Mouse (Mus musculus): ENCODE results near the gene Sertad1. TPM values are rescaled to one million over a fixed set of nuclear protein-coding genes. Genes with fewer than 3 reads are reported as not detected.
A peak's percentile ranks its signal among the peaks of the same experiment; 100 is the strongest.

Gene Sertad1
- polyA plus RNA-seq, 1 experiment from 2014 or later = 28.2 TPM

GRCm38 (mm10) chr7:27452206-27452770 is 34.4 kb upstream of the Sertad1 start:
- Histone ChIP-seq H3K9me3 (replicated peaks) (no peaks in the 10 kb centered on the region), H3K4me2 (peak overlapping the region; percentile 77), H3K4me1 (replicated peaks) (peaks cover 82% of the 10 kb centered on the region), H3K4me3 (replicated peaks) (peak overlapping the region; percentile 80), H3K27me3 (peaks cover 2% of the 10 kb centered on the region), H3K27ac (replicated peaks) (peak overlapping the region; percentile 86), H3K9ac (peak overlapping the region; percentile 41), H3K36me3 (replicated peaks) (peaks cover 74% of the 10 kb centered on the region)
- ATAC-seq (ENCODE audit: insufficient read depth) = no peak
- WGBS (ENCODE audit: insufficient replicate concordance) = 62% methylated on average over 13 of the region's 13 CpGs

- Histone ChIP-seq H3K36me3 (replicated peaks) (peaks cover 96% of the 10 kb centered on the region), H3K27me3 (no peaks in the 10 kb centered on the region), H3K4me1 (replicated peaks) (peaks cover 96% of the 10 kb centered on the region), H3K4me3 (replicated peaks) (peak overlapping the region; percentile 35), H3K27ac (replicated peaks) (peak overlapping the region; percentile 86), H3K4me2 (peak overlapping the region; percentile 77), H3K9ac (0 out of 2 replicates have a peak overlapping the region, but pooled peaks have one; percentile 16), H3K9me3 (replicated peaks) (no peaks in the 10 kb centered on the region)
- 21% methylated on average over 10 of the region's 10 CpGs for WGBS (ENCODE audit: insufficient replicate concordance)
- peak; percentile 62 for ATAC-seq (ENCODE audit: insufficient read depth)
These were observed 32.1 kb upstream of the Sertad1 start for GRCm38 (mm10) chr7:27454461-27455121.

GRCm38 (mm10) chr7:27455273-27455672 is 31.4 kb upstream of the Sertad1 start:
- Histone ChIP-seq H3K9ac (no peak overlapping the region), H3K4me1 (replicated peaks) (peaks cover 96% of the 10 kb centered on the region), H3K27ac (replicated peaks) (peak overlapping the region; percentile 86), H3K27me3 (no peaks in the 10 kb centered on the region), H3K4me2 (no peak overlapping the region; the same call in 1 of the 2 replicates), H3K4me3 (replicated peaks) (0 out of 2 replicates have a peak overlapping the region, but pooled peaks have one; percentile 35), H3K9me3 (replicated peaks) (no peaks in the 10 kb centered on the region), H3K36me3 (replicated peaks) (peaks cover 96% of the 10 kb centered on the region)
- ATAC-seq (ENCODE audit: insufficient read depth) = no peak
- 75% methylated on average over 3 of the region's 3 CpGs for WGBS (ENCODE audit: insufficient replicate concordance)

GRCm38 (mm10) chr7:27458614-27459013 is 28.1 kb upstream of the Sertad1 start:
- peak overlapping the region; percentile 25 for H3K4me2 ChIP-seq
- peak; percentile 41 for ATAC-seq (ENCODE audit: insufficient read depth)
- peak overlapping the region; percentile 80 for H3K27ac ChIP-seq (replicated peaks)
- H3K36me3 ChIP-seq (replicated peaks) = peaks cover 100% of the 10 kb centered on the region
- H3K27me3 ChIP-seq = no peaks in the 10 kb centered on the region
- 52% methylated on average over 4 of the region's 4 CpGs for WGBS (ENCODE audit: insufficient replicate concordance)
- H3K4me3 ChIP-seq (replicated peaks) = no peak overlapping the region
- no peaks in the 10 kb centered on the region for H3K9me3 ChIP-seq (replicated peaks)
- H3K9ac ChIP-seq = peak overlapping the region; percentile 12; the same call in 1 of the 2 replicates
- H3K4me1 ChIP-seq (replicated peaks) = peaks cover 69% of the 10 kb centered on the region

GRCm38 (mm10) chr7:27459640-27460039 is 27.1 kb upstream of the Sertad1 start:
- H3K4me1 ChIP-seq (replicated peaks) = peaks cover 59% of the 10 kb centered on the region
- ATAC-seq (ENCODE audit: insufficient read depth) = peak; percentile 30
- H3K36me3 ChIP-seq (replicated peaks) = peaks cover 100% of the 10 kb centered on the region
- H3K27ac ChIP-seq (replicated peaks) = peak overlapping the region; percentile 80
- no peaks in the 10 kb centered on the region for H3K27me3 ChIP-seq
- WGBS (ENCODE audit: insufficient replicate concordance) = 28% methylated on average over 5 of the region's 5 CpGs
- no peak overlapping the region for H3K9ac ChIP-seq
- H3K9me3 ChIP-seq (replicated peaks) = no peaks in the 10 kb centered on the region
- no peak overlapping the region for H3K4me3 ChIP-seq (replicated peaks)
- H3K4me2 ChIP-seq = peak overlapping the region; percentile 25; the same call in 1 of the 2 replicates

GRCm38 (mm10) chr7:27460477-27460876 is 26.2 kb upstream of the Sertad1 start:
- Histone ChIP-seq H3K9me3 (replicated peaks) (no peaks in the 10 kb centered on the region), H3K9ac (no peak overlapping the region), H3K4me1 (replicated peaks) (peaks cover 50% of the 10 kb centered on the region), H3K4me2 (no peak overlapping the region), H3K36me3 (replicated peaks) (peaks cover 100% of the 10 kb centered on the region), H3K27me3 (no peaks in the 10 kb centered on the region), H3K4me3 (replicated peaks) (no peak overlapping the region), H3K27ac (replicated peaks) (peak overlapping the region; percentile 80; the same call in 1 of the 2 replicates)
- ATAC-seq (ENCODE audit: insufficient read depth) = no peak
- WGBS (ENCODE audit: insufficient replicate concordance) = 60% methylated on average over 6 of the region's 6 CpGs

- Histone ChIP-seq H3K4me1 (replicated peaks) (peaks cover 12% of the 10 kb centered on the region), H3K4me2 (no peak overlapping the region), H3K36me3 (replicated peaks) (peaks cover 55% of the 10 kb centered on the region), H3K9ac (no peak overlapping the region), H3K4me3 (replicated peaks) (no peak overlapping the region), H3K27ac (replicated peaks) (peak overlapping the region; percentile 49), H3K9me3 (replicated peaks) (no peaks in the 10 kb centered on the region), H3K27me3 (no peaks in the 10 kb centered on the region)
- no peak for ATAC-seq (ENCODE audit: insufficient read depth)
- 58% methylated on average over 4 of the region's 4 CpGs for WGBS (ENCODE audit: insufficient replicate concordance)
These were observed 19.1 kb upstream of the Sertad1 start for GRCm38 (mm10) chr7:27467648-27468047.

GRCm38 (mm10) chr7:27471390-27472120 is 15.2 kb upstream of the Sertad1 start:
- Histone ChIP-seq H3K4me3 (replicated peaks) (no peak overlapping the region), H3K4me2 (peak overlapping the region; percentile 76; the same call in 1 of the 2 replicates), H3K9me3 (replicated peaks) (no peaks in the 10 kb centered on the region), H3K4me1 (replicated peaks) (peaks cover 29% of the 10 kb centered on the region), H3K9ac (no peak overlapping the region), H3K36me3 (replicated peaks) (peaks cover 28% of the 10 kb centered on the region), H3K27me3 (no peaks in the 10 kb centered on the region), H3K27ac (replicated peaks) (peak overlapping the region; percentile 98)
- WGBS (ENCODE audit: insufficient replicate concordance) = 84% methylated on average over 11 of the region's 11 CpGs
- no peak for ATAC-seq (ENCODE audit: insufficient read depth)

GRCm38 (mm10) chr7:27472596-27472995 is 14.1 kb upstream of the Sertad1 start:
- ATAC-seq (ENCODE audit: insufficient read depth) = no peak
- Histone ChIP-seq H3K9ac (peak overlapping the region; percentile 95), H3K4me1 (replicated peaks) (peaks cover 37% of the 10 kb centered on the region), H3K27me3 (no peaks in the 10 kb centered on the region), H3K4me3 (replicated peaks) (peak overlapping the region; percentile 85), H3K9me3 (replicated peaks) (no peaks in the 10 kb centered on the region), H3K27ac (replicated peaks) (peak overlapping the region; percentile 98), H3K4me2 (peak overlapping the region; percentile 76), H3K36me3 (replicated peaks) (peaks cover 28% of the 10 kb centered on the region)
- WGBS (ENCODE audit: insufficient replicate concordance) = 6% methylated on average over 7 of the region's 7 CpGs

- Histone ChIP-seq H3K9ac (peak within 1 kb of the TSS; percentile 95), H3K4me3 (replicated peaks) (peak within 1 kb of the TSS; percentile 85), H3K9me3 (replicated peaks) (no peaks in the 10 kb centered on the region), H3K27ac (replicated peaks) (peak within 1 kb of the TSS; percentile 98), H3K27me3 (no peaks in the 10 kb centered on the region), H3K4me1 (replicated peaks) (peaks cover 44% of the 10 kb centered on the region), H3K4me2 (peak within 1 kb of the TSS; percentile 76), H3K36me3 (replicated peaks) (peaks cover 30% of the 10 kb centered on the region)
- ATAC-seq (ENCODE audit: insufficient read depth) = peak; percentile 85
- under 1% methylated on average over 36 of the region's 36 CpGs for WGBS (ENCODE audit: insufficient replicate concordance)
These were observed 13.4 kb upstream of the Sertad1 start, which contains the start of gene Sertad3 for GRCm38 (mm10) chr7:27473156-27473834. Sertad3 (plus strand) TSS chr7:27473768.

All from liver, embryonic 15.5 days (tissue).